Mouse (Mus musculus) bone marrow, adult 2 months (tissue): Measurements from ENCODE around the gene Il18bp.

Source experiments
- CTCF ChIP-seq: fragments of 200-500 bp; IDR thresholded peaks from 2 replicates; pipeline ENCODE4 v1.5.1; 2011; ENCODE audit warnings: low read length, control low read depth; ENCODE audit not compliant: control insufficient read depth, insufficient read depth
- POLR2A ChIP-seq: fragments of 200-500 bp; IDR thresholded peaks from 2 replicates; pipeline ENCODE4 v1.6.1; 2011; ENCODE audit warnings: low read depth, mild to moderate bottlenecking, control low read depth, low read length, borderline replicate concordance; ENCODE audit not compliant: control insufficient read depth

- TF ChIP-seq CTCF (no peak), POLR2A (no peak)
These were observed 47.5 kb downstream of the Il18bp start for GRCm38 (mm10) chr7:101970821-101971461.
